Comparison of ENCODE assay signal across 8 mouse cellular contexts in genomic region chr13:5864265-5865097, GRCm38 (mm10). TPM values are rescaled to one million over a fixed set of nuclear protein-coding genes. Genes with fewer than 3 reads are reported as not detected.
A peak's percentile ranks its signal among the peaks of the same experiment; 100 is the strongest.
DNase-seq lines count a peak whose midpoint lies in the region; ATAC-seq lines count a peak whose summit lies in the region.

No protein-coding gene starts in this region.

- peaks cover 22% of the 10 kb centered on the region; the same call in 1 of the 2 replicates for H3K27me3 ChIP-seq in forebrain, embryonic 10.5 days (ENCODE audit: poor library complexity, severe bottlenecking)
- no peaks in the 10 kb centered on the region for H3K27me3 ChIP-seq in midbrain, embryonic 12.5 days

- H3K9me3 ChIP-seq in forebrain, embryonic 10.5 days = no peaks in the 10 kb centered on the region
- H3K9me3 ChIP-seq in midbrain, embryonic 12.5 days = no peaks in the 10 kb centered on the region

- peaks cover 25% of the 10 kb centered on the region for H3K4me1 ChIP-seq in forebrain, embryonic 10.5 days
- H3K4me1 ChIP-seq in midbrain, embryonic 12.5 days = peaks cover 16% of the 10 kb centered on the region

- H3K4me3 ChIP-seq in forebrain, embryonic 10.5 days = peak overlapping the region; percentile 35
- peak overlapping the region; percentile 35 for H3K4me3 ChIP-seq in midbrain, embryonic 12.5 days

- peak overlapping the region; percentile 47; the same call in 1 of the 2 replicates for H3K9ac ChIP-seq in midbrain, embryonic 12.5 days (replicated peaks)

- H3K27ac ChIP-seq in forebrain, embryonic 10.5 days = no peak overlapping the region
- no peak overlapping the region for H3K27ac ChIP-seq in midbrain, embryonic 12.5 days (replicated peaks)

- peak; percentile 44 for DNase-seq in embryo, embryonic 10 days (ENCODE audit: low spot score)
- no peak for DNase-seq in embryo, embryonic 9.5 days (ENCODE audit: extremely low spot score)
- DNase-seq in CD4-positive, CD25-positive, alpha-beta regulatory T cell, adult 2 months (ENCODE audit: low read depth, low spot score) = peak; percentile 85
- no peak for DNase-seq in forebrain, embryonic 10.5 days (ENCODE audit: extremely low spot score, low spot score)
- peak; percentile 91 for DNase-seq in induced T-regulatory cell, adult 2 months (ENCODE audit: low read depth)
- no peak for DNase-seq in right cerebral cortex, postnatal 10 days (ENCODE audit: low spot score in 2 of 2)
- no peak for DNase-seq in layer of hippocampus, adult 8-10 months (ENCODE audit: low spot score in 2 of 2)

- ATAC-seq in midbrain, embryonic 12.5 days (ENCODE audit: low FRiP score, low read depth) = no peak

- H3K36me3 ChIP-seq in forebrain, embryonic 10.5 days (replicated peaks) = peaks cover 40% of the 10 kb centered on the region
- H3K36me3 ChIP-seq in midbrain, embryonic 12.5 days = peaks cover 41% of the 10 kb centered on the region

- peak overlapping the region; percentile 61 for H3K4me2 ChIP-seq in midbrain, embryonic 12.5 days (replicated peaks)

- 77% methylated on average over 10 of the region's 10 CpGs for WGBS in forebrain, embryonic 10.5 days
- WGBS in midbrain, embryonic 12.5 days = 69% methylated on average over 10 of the region's 10 CpGs

RNA-seq across cellular contexts. Expression of gene Klf6, which starts 3.2 kb away (rescaled TPM):
- 42.6 and 43.6 TPM in 2 replicates for polyA plus RNA-seq in forebrain, embryonic 10.5 days (2016; fragmentation: Nextera tagmentation; extraction: Ambion mirVana)
- 71.6 and 77.0 TPM in 2 replicates for polyA plus RNA-seq in midbrain, embryonic 12.5 days (2016; fragmentation: Nextera tagmentation; extraction: Ambion mirVana)
- total RNA-seq in layer of hippocampus, adult 8-10 months (2022) = 10 to 100 TPM; 30.6 to 38.0 (median 33.1) TPM

Comparison
In these comparisons a context has a peak if more than half of its experiments do, and no peak if none do; other contexts are left out.
1. DNase-seq: peak in embryo, embryonic 10 days (single experiment), CD4-positive, CD25-positive, alpha-beta regulatory T cell, adult 2 months (single experiment) and induced T-regulatory cell, adult 2 months (single experiment); none in embryo, embryonic 9.5 days (single experiment), forebrain, embryonic 10.5 days (single experiment), right cerebral cortex, postnatal 10 days (0 of 2) and layer of hippocampus, adult 8-10 months (0 of 2).